Mouse (Mus musculus) right cerebral cortex, postnatal 25 days (tissue): ENCODE data around the gene Mtch1.
A peak's percentile ranks its signal among the peaks of the same experiment; 100 is the strongest.
"Not testable (repeated sequence)": the region's sequence is repeated elsewhere in the genome, so short reads cannot be mapped to it uniquely, and the experiment has no call there.

Experiments
- DNase-seq: peaks from one replicate; pipeline ENCODE4 v3.0.0; 2022

Mtch1 gene

GRCm38 (mm10) chr17:29347645-29348256 is at the start of gene Mtch1:
Gene Mtch1 (minus strand): TSS chr17:29347934.
- DNase-seq: peak; percentile 98

GRCm38 (mm10) chr17:29396821-29397242 is 49.1 kb upstream of the Mtch1 start:
- peak; percentile 69 for DNase-seq

GRCm38 (mm10) chr17:29396056-29396799 is 48.5 kb upstream of the Mtch1 start:
- DNase-seq: no peak

GRCm38 (mm10) chr17:29395381-29395780 is 47.6 kb upstream of the Mtch1 start:
- no peak for DNase-seq

- DNase-seq: not testable (repeated sequence)
Measured at GRCm38 (mm10) chr17:29394761-29395160, 47.0 kb upstream of the Mtch1 start.

- DNase-seq: no peak
Measured at GRCm38 (mm10) chr17:29394106-29394760, 46.5 kb upstream of the Mtch1 start.

- DNase-seq: no peak
Measured at GRCm38 (mm10) chr17:29393335-29394089, 45.8 kb upstream of the Mtch1 start.

- no peak for DNase-seq
Measured at GRCm38 (mm10) chr17:29391280-29391679, 43.5 kb upstream of the Mtch1 start.

- no peak for DNase-seq
Measured at GRCm38 (mm10) chr17:29388978-29389377, 41.2 kb upstream of the Mtch1 start.

- DNase-seq: no peak
Measured at GRCm38 (mm10) chr17:29385746-29386145, 38.0 kb upstream of the Mtch1 start.

- no peak for DNase-seq
Measured at GRCm38 (mm10) chr17:29384850-29385438, 37.2 kb upstream of the Mtch1 start.

GRCm38 (mm10) chr17:29383923-29384322 is 36.2 kb upstream of the Mtch1 start:
- DNase-seq: no peak

- no peak for DNase-seq
Measured at GRCm38 (mm10) chr17:29382417-29382816, 34.7 kb upstream of the Mtch1 start.

GRCm38 (mm10) chr17:29381472-29381871 is 33.7 kb upstream of the Mtch1 start:
- no peak for DNase-seq

- DNase-seq: no peak
Measured at GRCm38 (mm10) chr17:29380241-29380640, 32.5 kb upstream of the Mtch1 start.

GRCm38 (mm10) chr17:29378056-29378455 is 30.3 kb upstream of the Mtch1 start:
- no peak for DNase-seq

- DNase-seq: no peak
Measured at GRCm38 (mm10) chr17:29375871-29376270, 28.1 kb upstream of the Mtch1 start.

- peak; percentile 83 for DNase-seq
Measured at GRCm38 (mm10) chr17:29370984-29371723, 23.4 kb upstream of the Mtch1 start.

- DNase-seq: no peak
Measured at GRCm38 (mm10) chr17:29368726-29369125, 21.0 kb upstream of the Mtch1 start.

GRCm38 (mm10) chr17:29365105-29365621 is 17.4 kb upstream of the Mtch1 start:
- no peak for DNase-seq

- no peak for DNase-seq
Measured at GRCm38 (mm10) chr17:29363109-29363508, 15.4 kb upstream of the Mtch1 start.
